Mouse (Mus musculus) spleen, postnatal 4 days (tissue): Measurements from ENCODE around the gene Baiap2l2.

Source experiments
- DNase-seq, 2 experiments: peaks; one replicate each; pipeline ENCODE4 v3.0.0; 2022; ENCODE audit warnings: low spot score in 2 of 2

The Baiap2l2 gene

GRCm38 (mm10) chr15:79285399-79285798, at the start of gene Baiap2l2:
Gene Baiap2l2, minus strand, starts transcription at chr15:79285537.
- peak in 1 of 2 experiments; percentile 60 for DNase-seq

- DNase-seq: no peak
These were observed 48.1 kb upstream of the Baiap2l2 start for GRCm38 (mm10) chr15:79333409-79333808.

GRCm38 (mm10) chr15:79330521-79330920, 45.2 kb upstream of the Baiap2l2 start:
- no peak for DNase-seq

- no peak for DNase-seq
These were observed 44.6 kb upstream of the Baiap2l2 start for GRCm38 (mm10) chr15:79329979-79330363.

- no peak for DNase-seq
These were observed 44.1 kb upstream of the Baiap2l2 start for GRCm38 (mm10) chr15:79329346-79329978.

- DNase-seq: no peak
These were observed 43.6 kb upstream of the Baiap2l2 start for GRCm38 (mm10) chr15:79328939-79329275.

- DNase-seq: peak; percentile 97 to 98
These were observed 43.0 kb upstream of the Baiap2l2 start, which contains the start of gene Pla2g6 for GRCm38 (mm10) chr15:79328058-79328938. Gene Pla2g6, minus strand, starts transcription at chr15:79328390.

- peak in 1 of 2 experiments; percentile 69 for DNase-seq
These were observed 41.9 kb upstream of the Baiap2l2 start for GRCm38 (mm10) chr15:79326971-79327961.

- no peak for DNase-seq
These were observed 40.9 kb upstream of the Baiap2l2 start for GRCm38 (mm10) chr15:79326264-79326663.

GRCm38 (mm10) chr15:79325742-79326141, 40.4 kb upstream of the Baiap2l2 start:
- DNase-seq: no peak

- DNase-seq: no peak
These were observed 39.0 kb upstream of the Baiap2l2 start for GRCm38 (mm10) chr15:79324373-79324772.

GRCm38 (mm10) chr15:79323791-79324155, 38.4 kb upstream of the Baiap2l2 start:
- no peak for DNase-seq

GRCm38 (mm10) chr15:79322991-79323790, 37.9 kb upstream of the Baiap2l2 start:
- DNase-seq: peak; percentile 55 to 70

GRCm38 (mm10) chr15:79322281-79322990, 37.1 kb upstream of the Baiap2l2 start:
- DNase-seq: no peak

GRCm38 (mm10) chr15:79321733-79322190, 36.4 kb upstream of the Baiap2l2 start:
- DNase-seq: no peak

GRCm38 (mm10) chr15:79313848-79314369, 28.6 kb upstream of the Baiap2l2 start:
- DNase-seq: no peak

- DNase-seq: no peak
These were observed 22.5 kb upstream of the Baiap2l2 start for GRCm38 (mm10) chr15:79307861-79308260.

- DNase-seq: no peak
These were observed 20.8 kb upstream of the Baiap2l2 start for GRCm38 (mm10) chr15:79306043-79306637.

- DNase-seq: no peak
These were observed 19.5 kb upstream of the Baiap2l2 start for GRCm38 (mm10) chr15:79304832-79305231.

GRCm38 (mm10) chr15:79303725-79304124, 18.4 kb upstream of the Baiap2l2 start:
- DNase-seq: no peak
